Mouse (Mus musculus) midbrain, postnatal 0 days (tissue): Measurements from ENCODE around the gene Ints12. TPM values are rescaled to one million over a fixed set of nuclear protein-coding genes. Genes with fewer than 3 reads are reported as not detected.

ENCODE experiments used
- ATAC-seq: fragments of 200-750 bp; cut with Nextera tagmentation; 2 replicates; pipeline ENCODE4 v1.8.0; 2017; ENCODE audit warnings: moderate number of reproducible peaks, mild to moderate bottlenecking, moderate TSS enrichment, moderate library complexity; ENCODE audit not compliant: low FRiP score
- DNase-seq: peaks from one replicate; pipeline ENCODE4 v3.0.0-alpha.2; 2015; ENCODE audit warnings: low spot score
- H3K27ac ChIP-seq: fragments of 300-500 bp; sonication (generic); 2 replicates; pipeline ENCODE4 v1.5.1; 2014; ENCODE audit warnings: low read depth, mild to moderate bottlenecking, low read length, mixed read lengths
- H3K27me3 ChIP-seq: fragments of 300-500 bp; sonication (generic); 2 replicates; pipeline ENCODE4 v1.6.1; 2014; ENCODE audit warnings: low read length, control low read depth, mixed read lengths; ENCODE audit not compliant: insufficient read depth
- H3K36me3 ChIP-seq: fragments of 300-500 bp; sonication (generic); 2 replicates; pipeline ENCODE4 v1.6.1; 2014; ENCODE audit warnings: low read length, control low read depth, mixed read lengths; ENCODE audit not compliant: insufficient read depth
- H3K4me1 ChIP-seq: fragments of 300-500 bp; sonication (generic); 2 replicates; pipeline ENCODE4 v1.6.1; 2014; ENCODE audit warnings: mild to moderate bottlenecking, control low read depth, antibody characterized with exemption, low read length, mixed read lengths; ENCODE audit not compliant: insufficient read depth
- H3K4me2 ChIP-seq: fragments of 300-500 bp; sonication (generic); 2 replicates; pipeline ENCODE4 v1.6.1; 2014; ENCODE audit warnings: low read depth, mild to moderate bottlenecking, low read length, mixed read lengths; ENCODE audit not compliant: poor library complexity, severe bottlenecking
- H3K4me3 ChIP-seq: fragments of 300-500 bp; sonication (generic); 2 replicates; pipeline ENCODE4 v1.5.1; 2014; ENCODE audit warnings: low read depth, mild to moderate bottlenecking, low read length, moderate library complexity
- H3K9ac ChIP-seq: fragments of 300-500 bp; sonication (generic); replicated peaks from 2 replicates; pipeline ENCODE4 v1.6.1; 2014; ENCODE audit warnings: mild to moderate bottlenecking, low read length, moderate library complexity, mixed read lengths; ENCODE audit not compliant: poor library complexity, severe bottlenecking
- H3K9me3 ChIP-seq: fragments of 300-500 bp; sonication (generic); 2 replicates; pipeline ENCODE4 v1.6.1; 2016; ENCODE audit warnings: low read length, control low read depth
- CTCF ChIP-seq: IDR thresholded peaks from 2 replicates; pipeline ENCODE4 v1.5.1; 2016; ENCODE audit warnings: antibody characterized with exemption, mild to moderate bottlenecking
- WGBS: fragments of 180-500 bp; shearing (Covaris S2); extraction: QIAGEN DNeasy Blood & Tissue Kit; methylation state at CpG from one replicate; pipeline ENCODE4 v1.1.7; 2014; 5-methylcytosine and 5-hydroxymethylcytosine counted together
- polyA plus RNA-seq: library from polyadenylated mRNA; unstranded; fragments of >200 nt; fragmentation: Nextera tagmentation; extraction: Ambion mirVana; gene quantifications from 2 replicates; pipeline ENCODE4 v1.2.1, GENCODE M21; 2015
- total RNA-seq: library from RNA; depleted of rRNA; stranded (reverse); fragments of >200 nt; gene quantifications from 2 replicates; pipeline ENCODE4 v1.2.3, GENCODE M21; 2014

The Ints12 gene
- total and polyA plus RNA-seq, 2 experiments from 2014 or later, result 9.0 to 11.3 TPM

DNA sequence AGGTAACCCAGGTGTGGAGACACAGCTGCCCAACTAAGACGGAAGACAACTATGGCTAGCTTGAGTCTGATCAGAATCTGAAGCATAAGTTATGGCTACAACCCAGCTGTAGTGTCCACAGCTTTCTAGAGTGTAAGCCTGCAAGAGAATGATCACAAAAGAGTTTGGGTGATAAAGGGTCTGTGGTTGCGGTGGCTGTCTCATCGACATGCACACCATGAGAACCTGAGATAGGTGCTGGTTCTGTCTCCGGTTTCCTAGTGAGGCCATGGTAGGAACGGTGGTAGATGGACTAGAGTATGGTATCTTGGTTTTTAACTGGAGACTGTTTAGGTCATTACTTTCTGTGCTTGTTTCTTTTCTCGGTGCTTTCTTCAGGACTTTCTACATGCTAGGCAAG is 6.3 kb downstream of the Ints12 start:
- WGBS, result 98% methylated on average over 6 of the region's 6 CpGs
- Histone ChIP-seq H3K4me1 (no peaks in the 10 kb centered on the region), H3K36me3 (peaks cover 22% of the 10 kb centered on the region), H3K4me3 (no peak overlapping the region), H3K27ac (no peak overlapping the region), H3K27me3 (no peaks in the 10 kb centered on the region), H3K4me2 (no peak overlapping the region), H3K9me3 (no peaks in the 10 kb centered on the region), H3K9ac (no peak overlapping the region)
- ATAC-seq (no peak), DNase-seq (no peak)
- TF ChIP-seq CTCF, result no peak

DNA sequence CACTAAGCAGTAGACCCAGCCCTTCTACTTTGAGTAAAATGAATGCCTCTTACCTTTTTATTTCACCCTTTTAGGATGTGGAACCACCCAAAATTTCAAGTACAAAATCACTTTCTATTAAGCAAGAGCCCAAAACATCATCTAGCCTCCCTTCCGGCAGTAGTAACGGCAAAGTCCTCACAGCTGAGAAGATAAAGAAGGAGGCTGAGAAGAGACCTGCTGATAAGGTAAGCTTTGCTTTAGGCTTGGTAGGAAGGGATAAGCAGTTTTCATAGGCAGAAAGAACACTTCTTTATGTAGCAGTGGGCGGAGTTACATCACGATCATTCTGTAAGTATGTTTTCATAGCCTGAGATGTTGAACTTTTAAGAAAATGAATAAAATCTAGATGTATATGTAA is 6.7 kb downstream of the Ints12 start:
- Histone ChIP-seq H3K4me2 (no peak overlapping the region), H3K9me3 (no peaks in the 10 kb centered on the region), H3K4me1 (no peaks in the 10 kb centered on the region), H3K4me3 (no peak overlapping the region), H3K36me3 (peaks cover 22% of the 10 kb centered on the region), H3K27me3 (no peaks in the 10 kb centered on the region), H3K27ac (no peak overlapping the region), H3K9ac (no peak overlapping the region)
- ATAC-seq (no peak), DNase-seq (no peak)
- no peak for TF ChIP-seq CTCF
- 95% methylated on average over 4 of the region's 4 CpGs for WGBS

DNA sequence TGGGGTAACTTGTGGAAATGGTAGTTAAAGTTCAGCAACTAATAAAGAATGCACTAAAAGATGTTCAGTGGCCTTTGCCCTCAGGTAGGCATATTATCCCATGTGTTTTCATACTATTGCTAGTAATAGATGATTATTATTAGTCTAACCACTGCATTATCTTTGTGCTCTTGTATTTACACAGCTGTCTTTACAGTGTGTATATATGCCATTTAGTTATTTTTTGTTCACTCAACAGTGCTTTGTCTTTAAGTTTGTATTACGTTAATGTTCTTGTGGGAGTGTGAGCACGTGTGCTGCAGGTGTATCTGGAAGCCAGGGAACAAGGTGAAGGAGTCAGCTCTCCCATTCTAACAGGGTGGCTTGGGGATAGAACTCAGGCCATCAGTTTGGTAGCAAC is 7.3 kb downstream of the Ints12 start:
- no peak for ATAC-seq
- no peaks in the 10 kb centered on the region for H3K4me1 ChIP-seq
- H3K9me3 ChIP-seq, result no peaks in the 10 kb centered on the region
- no peak for TF ChIP-seq CTCF
- peaks cover 25% of the 10 kb centered on the region for H3K36me3 ChIP-seq
- H3K27me3 ChIP-seq, result no peaks in the 10 kb centered on the region
- no peak overlapping the region for H3K9ac ChIP-seq
- WGBS, result 92% methylated on average over 2 of the region's 2 CpGs
- H3K4me2 ChIP-seq, result no peak overlapping the region
- DNase-seq, result no peak
- no peak overlapping the region for H3K27ac ChIP-seq
- H3K4me3 ChIP-seq, result no peak overlapping the region

DNA sequence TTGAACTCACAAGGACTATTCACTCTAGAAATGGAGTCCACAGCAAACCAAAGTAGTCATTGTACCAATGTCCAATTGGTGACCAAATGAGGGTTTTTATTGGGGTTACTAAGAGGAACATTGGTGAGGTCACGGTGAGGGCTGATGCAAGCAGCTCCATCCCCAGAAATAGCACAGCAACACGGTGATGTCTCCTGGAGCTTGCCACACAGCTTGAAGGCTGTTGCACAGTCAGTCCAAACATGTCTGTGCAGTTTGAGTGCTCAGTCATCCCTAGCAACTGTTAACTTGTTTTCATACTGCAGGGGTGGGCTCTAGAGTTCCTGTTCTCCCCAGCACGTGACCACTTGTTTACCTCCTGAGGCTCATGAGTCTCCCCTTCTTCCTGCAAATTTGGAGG is 12.1 kb downstream of the Ints12 start:
- no peak overlapping the region for H3K9ac ChIP-seq
- H3K4me1 ChIP-seq, result no peaks in the 10 kb centered on the region
- H3K36me3 ChIP-seq, result peaks cover 25% of the 10 kb centered on the region
- no peak overlapping the region for H3K4me3 ChIP-seq
- no peak for TF ChIP-seq CTCF
- no peak overlapping the region for H3K4me2 ChIP-seq
- ATAC-seq (no peak), DNase-seq (no peak)
- H3K27ac ChIP-seq, result no peak overlapping the region
- no peaks in the 10 kb centered on the region for H3K27me3 ChIP-seq
- H3K9me3 ChIP-seq, result no peaks in the 10 kb centered on the region
- 92% methylated on average over 3 of the region's 3 CpGs for WGBS

DNA sequence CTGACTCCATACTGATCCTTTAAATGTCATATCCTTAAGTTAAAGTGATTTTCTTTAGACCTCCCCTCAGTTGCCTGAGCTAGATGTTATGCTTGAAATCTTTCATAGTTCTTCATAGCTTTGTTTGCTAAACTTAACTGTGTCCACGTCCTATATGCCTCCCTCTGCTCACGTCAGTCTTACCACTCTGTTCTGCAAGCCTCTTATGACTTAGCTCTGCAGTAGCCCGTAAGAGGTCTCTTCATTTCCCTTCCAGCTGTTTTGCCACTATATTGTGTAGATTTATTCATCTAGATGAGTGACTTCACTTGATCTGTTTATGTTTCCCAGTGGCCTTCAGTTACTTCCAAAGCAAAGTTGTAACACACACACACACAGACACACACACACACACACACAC is 12.8 kb downstream of the Ints12 start:
- DNase-seq, result no peak
- Histone ChIP-seq H3K27me3 (no peaks in the 10 kb centered on the region), H3K4me1 (no peaks in the 10 kb centered on the region), H3K36me3 (peaks cover 25% of the 10 kb centered on the region), H3K27ac (no peak overlapping the region), H3K4me2 (no peak overlapping the region), H3K9ac (no peak overlapping the region), H3K9me3 (no peaks in the 10 kb centered on the region), H3K4me3 (no peak overlapping the region)
- 87% methylated on average over 3 of the region's 3 CpGs for WGBS
- ATAC-seq, result no peak
- TF ChIP-seq CTCF, result no peak

DNA sequence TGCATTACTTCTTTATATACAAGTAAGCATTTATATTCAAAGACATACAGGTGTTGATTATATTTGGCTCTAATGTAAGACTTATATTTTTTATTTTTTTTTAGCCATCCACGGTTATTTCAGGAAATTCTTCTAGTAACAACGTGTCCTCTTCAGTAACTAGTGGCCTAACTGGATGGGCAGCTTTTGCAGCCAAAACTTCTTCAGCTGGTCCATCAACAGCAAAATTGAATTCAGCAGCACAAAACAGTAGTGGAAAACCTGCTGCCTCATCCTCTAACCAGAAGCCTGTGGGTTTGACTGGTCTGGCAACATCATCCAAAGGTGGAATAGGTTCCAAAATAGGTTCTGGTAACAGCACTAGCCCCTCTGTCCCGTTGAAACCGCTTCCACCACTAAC is 17.1 kb downstream of the Ints12 start:
- Histone ChIP-seq H3K27me3 (no peaks in the 10 kb centered on the region), H3K4me3 (no peak overlapping the region), H3K4me2 (no peak overlapping the region), H3K9ac (no peak overlapping the region), H3K4me1 (no peaks in the 10 kb centered on the region), H3K9me3 (no peaks in the 10 kb centered on the region), H3K27ac (no peak overlapping the region), H3K36me3 (peaks cover 17% of the 10 kb centered on the region)
- DNase-seq (no peak), ATAC-seq (no peak)
- 99% methylated on average over 4 of the region's 4 CpGs for WGBS
- no peak for TF ChIP-seq CTCF
